Comparison of ENCODE assay signal across 7 mouse cellular contexts in the genomic region with DNA sequence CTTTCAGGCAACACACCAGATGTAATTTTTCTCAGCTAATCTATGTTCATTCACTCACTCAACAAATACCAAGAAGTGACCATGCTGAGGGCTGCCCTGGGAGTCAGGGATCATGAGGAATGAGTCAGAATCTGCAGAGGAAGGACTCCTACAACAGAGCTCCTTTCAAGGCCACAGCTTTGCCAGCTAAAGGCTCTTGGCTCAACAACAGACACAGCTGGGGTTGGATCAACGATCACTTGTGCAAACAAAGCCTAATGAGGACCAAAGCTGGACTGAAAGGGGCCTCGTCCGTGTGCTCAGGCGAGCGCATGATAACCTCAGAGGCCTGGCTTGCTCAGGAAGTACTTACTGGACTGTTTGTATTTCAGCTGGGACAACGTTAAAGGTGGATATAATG. TPM values are rescaled to one million over a fixed set of nuclear protein-coding genes. Genes with fewer than 3 reads are reported as not detected.
DNase-seq lines count a peak whose midpoint lies in the region; ATAC-seq lines count a peak whose summit lies in the region.

No protein-coding gene starts in this region.

- H3K27me3 ChIP-seq in midbrain, embryonic 10.5 days (ENCODE audit: low read depth, poor library complexity, severe bottlenecking), result no peaks in the 10 kb centered on the region
- H3K27me3 ChIP-seq in midbrain, embryonic 15.5 days (replicated peaks), result no peaks in the 10 kb centered on the region
- no peaks in the 10 kb centered on the region for H3K27me3 ChIP-seq in heart, embryonic 11.5 days (ENCODE audit: control insufficient read depth, insufficient read depth, low read length)

- ATAC-seq in midbrain, embryonic 15.5 days (replicated peaks), result no peak
- ATAC-seq in heart, embryonic 11.5 days (replicated peaks; ENCODE audit: insufficient number of reproducible peaks, low FRiP score, low TSS enrichment), result no peak; the same call in 1 of the 2 replicates

- H3K4me3 ChIP-seq in midbrain, embryonic 10.5 days, result no peak overlapping the region
- no peak overlapping the region for H3K4me3 ChIP-seq in midbrain, embryonic 15.5 days
- H3K4me3 ChIP-seq in heart, embryonic 11.5 days (ENCODE audit: low read depth, low read length), result no peak overlapping the region

- H3K4me2 ChIP-seq in midbrain, embryonic 15.5 days, result no peak overlapping the region
- no peak overlapping the region for H3K4me2 ChIP-seq in heart, embryonic 11.5 days

- peaks cover 23% of the 10 kb centered on the region for H3K4me1 ChIP-seq in midbrain, embryonic 10.5 days
- no peaks in the 10 kb centered on the region for H3K4me1 ChIP-seq in midbrain, embryonic 15.5 days
- peaks cover 20% of the 10 kb centered on the region for H3K4me1 ChIP-seq in heart, embryonic 11.5 days (ENCODE audit: control insufficient read depth, insufficient read depth, low read length)

- no peak overlapping the region for H3K9ac ChIP-seq in midbrain, embryonic 15.5 days
- no peak overlapping the region for H3K9ac ChIP-seq in heart, embryonic 11.5 days (ENCODE audit: low read depth, low read length)

- no peaks in the 10 kb centered on the region for H3K9me3 ChIP-seq in midbrain, embryonic 10.5 days (replicated peaks)
- H3K9me3 ChIP-seq in midbrain, embryonic 15.5 days, result no peaks in the 10 kb centered on the region
- no peaks in the 10 kb centered on the region for H3K9me3 ChIP-seq in heart, embryonic 11.5 days (replicated peaks; ENCODE audit: control insufficient read depth, low read length)

- H3K36me3 ChIP-seq in midbrain, embryonic 10.5 days, result peaks cover 55% of the 10 kb centered on the region
- H3K36me3 ChIP-seq in midbrain, embryonic 15.5 days (replicated peaks), result peaks cover 43% of the 10 kb centered on the region
- H3K36me3 ChIP-seq in heart, embryonic 11.5 days (ENCODE audit: control insufficient read depth, insufficient read depth, low read length), result peaks cover 9% of the 10 kb centered on the region; the same call in 1 of the 2 replicates

- DNase-seq in midbrain, embryonic 10.5 days (ENCODE audit: low spot score), result peak; percentile 44
- DNase-seq in embryo, embryonic 10.5 days (ENCODE audit: low spot score), result peak; percentile 60
- peak; percentile 29 for DNase-seq in lung, postnatal 25 days (ENCODE audit: low spot score)
- DNase-seq in right cerebral cortex, postnatal 14 days, result no peak
- no peak for DNase-seq in frontal cortex, postnatal 10 days (ENCODE audit: low spot score in 2 of 2)

- 30% methylated on average over 6 of the region's 6 CpGs for WGBS in midbrain, embryonic 10.5 days
- WGBS in midbrain, embryonic 15.5 days, result 35% methylated on average over 6 of the region's 6 CpGs
- 39% methylated on average over 6 of the region's 6 CpGs for WGBS in heart, embryonic 11.5 days (ENCODE audit: insufficient replicate concordance)

- H3K27ac ChIP-seq in midbrain, embryonic 10.5 days (replicated peaks), result peak overlapping the region; percentile 34
- no peak overlapping the region for H3K27ac ChIP-seq in midbrain, embryonic 15.5 days
- peak overlapping the region; percentile 66 for H3K27ac ChIP-seq in heart, embryonic 11.5 days (ENCODE audit: low read depth, low read length)

RNA-seq across cellular contexts. Expression of gene Cdkl1, which starts 23.2 kb away (rescaled TPM):
- 0.68 and 0.77 TPM in 2 replicates for polyA plus RNA-seq in midbrain, embryonic 10.5 days (2016; fragmentation: Nextera tagmentation; extraction: Ambion mirVana)
- polyA plus RNA-seq in midbrain, embryonic 15.5 days (2015; fragmentation: Nextera tagmentation; extraction: Ambion mirVana), result 8.7 and 10.0 TPM in 2 replicates
- 3.8 and 5.2 TPM in 2 replicates for polyA plus RNA-seq in heart, embryonic 11.5 days (2014; fragmentation: Nextera tagmentation; extraction: Ambion mirVana)

Comparison
In these comparisons a context has a peak if more than half of its experiments do, and no peak if none do; other contexts are left out.
1. DNase-seq: peak in midbrain, embryonic 10.5 days (single experiment), embryo, embryonic 10.5 days (single experiment) and lung, postnatal 25 days (single experiment); none in right cerebral cortex, postnatal 14 days (single experiment) and frontal cortex, postnatal 10 days (0 of 2).